25 mouse cellular contexts compared by ENCODE assay signal in the genomic region with DNA sequence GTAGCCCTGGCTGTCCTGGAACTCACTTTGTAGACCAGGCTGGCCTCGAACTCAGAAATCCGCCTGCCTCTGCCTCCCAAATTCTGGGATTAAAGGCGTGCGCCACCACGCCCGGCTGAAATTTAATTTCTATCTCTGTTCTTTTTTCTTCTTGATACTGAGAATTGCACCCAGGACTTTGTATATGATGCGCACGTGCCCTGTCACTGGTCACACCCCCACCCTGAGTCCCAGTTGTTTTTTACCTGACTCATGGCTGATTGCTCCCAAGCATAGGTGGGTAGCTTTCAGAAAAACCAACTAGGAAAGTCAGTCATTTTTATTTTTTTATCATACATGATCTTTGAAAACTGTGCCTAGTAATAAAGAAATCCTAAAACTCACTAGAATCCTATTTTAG. TPM values are rescaled to one million over a fixed set of nuclear protein-coding genes. Genes with fewer than 3 reads are reported as not detected.
DNase-seq lines count a peak whose midpoint lies in the region; ATAC-seq and TF ChIP-seq lines count a peak whose summit lies in the region.
"Had no signal": no experiment of that assay in that cellular context is flagged by ENCODE, and none has a peak within 500 bp of the region (broad histone marks: within the 10 kb centered on the region; RNA-seq: fewer than 3 reads in every experiment).

No protein-coding gene starts in this region.

- in situ Hi-C loops in ES-E14 (cut with MboI; ENCODE audit: low sequenced_read_pairs in 2 of 2, unreplicated experiment in 2 of 2), result no loop called here

- peak overlapping the region; percentile 36; the same call in 1 of the 2 replicates for H3K27ac ChIP-seq in ES-E14 (ENCODE audit: insufficient read depth, low read depth, low read length, poor library complexity, severe bottlenecking)
- H3K27ac ChIP-seq in kidney, embryonic 16.5 days (ENCODE audit: low read length), result no peak overlapping the region

- no peaks in the 10 kb centered on the region for H3K27me3 ChIP-seq in E14TG2a.4 (ENCODE audit: insufficient read depth, low read length)
- no peaks in the 10 kb centered on the region for H3K27me3 ChIP-seq in kidney, embryonic 16.5 days (ENCODE audit: insufficient read depth, low read length)
- H3K27me3 ChIP-seq: CH12.LX, Patski had no signal

- H3K4me1 ChIP-seq in E14TG2a.4 (replicated peaks; ENCODE audit: low read depth, low read length), result peaks cover 73% of the 10 kb centered on the region
- H3K4me1 ChIP-seq in ES-E14 (ENCODE audit: control insufficient read depth in 2 of 2, insufficient read depth in 2 of 2, low read length in 2 of 2, poor library complexity in 1 of 2), result peaks cover 10 to 16% of the 10 kb centered on the region in 2 experiments; a peak in 3 of 4 replicates
- no peaks in the 10 kb centered on the region for H3K4me1 ChIP-seq in kidney, embryonic 16.5 days (ENCODE audit: insufficient read depth, low read length)

- peak overlapping the region; percentile 56; the same call in 1 of the 2 replicates for H3K4me3 ChIP-seq in E14TG2a.4 (replicated peaks; ENCODE audit: low read length)
- no peak overlapping the region for H3K4me3 ChIP-seq in ES-E14 (ENCODE audit: insufficient read depth in 1 of 2, low read depth in 1 of 2, low read length in 2 of 2, poor library complexity in 1 of 2, severe bottlenecking in 1 of 2)
- no peak overlapping the region for H3K4me3 ChIP-seq in kidney, embryonic 16.5 days (ENCODE audit: low read length)

- TF ChIP-seq CTCF in E14TG2a.4 (conservative IDR thresholded peaks at IDR 0.05; ENCODE audit: low read length), result no peak

- no peak for ATAC-seq in kidney, embryonic 16.5 days (ENCODE audit: low FRiP score, low TSS enrichment)
- ATAC-seq: activated CD4-positive, CD25-positive, alpha-beta regulatory T cell, adult 4 months; CD4-positive, CD25-positive, alpha-beta regulatory T cell, adult 4 months; Patski had no signal

- H3K9me3 ChIP-seq in E14TG2a.4 (ENCODE audit: low read length), result no peaks in the 10 kb centered on the region
- no peaks in the 10 kb centered on the region for H3K9me3 ChIP-seq in ES-E14 (ENCODE audit: control insufficient read depth, insufficient read depth, low read depth, low read length)
- no peaks in the 10 kb centered on the region for H3K9me3 ChIP-seq in kidney, embryonic 16.5 days (ENCODE audit: low read length)
- H3K9me3 ChIP-seq: G1E had no signal

- no peak overlapping the region for H3K9ac ChIP-seq in ES-E14 (ENCODE audit: insufficient read depth, low read depth, low read length, poor library complexity, severe bottlenecking)
- H3K9ac ChIP-seq in kidney, embryonic 16.5 days (replicated peaks; ENCODE audit: low read length), result no peak overlapping the region

- 97% methylated on average over 8 of the region's 8 CpGs for WGBS in kidney, embryonic 16.5 days

- H3K4me2 ChIP-seq in kidney, embryonic 16.5 days (replicated peaks; ENCODE audit: low read depth, low read length), result no peak overlapping the region

- DNase-seq in heart, adult 11 months, result peak; percentile 77
- no peak for DNase-seq in heart, adult 18-20 months
- no peak for DNase-seq in ES-E14 (ENCODE audit: low read depth, low spot score)
- DNase-seq in R1 (ENCODE audit: low read depth, low spot score), result peak; percentile 56
- no peak for DNase-seq in cerebellum, adult 9-10 months
- no peak for DNase-seq in urinary bladder, postnatal 25 days (ENCODE audit: low spot score)
- DNase-seq: adrenal gland, adult 2 months; adrenal gland, adult 8-10 months; adrenal gland, postnatal 10 days; adrenal gland, postnatal 14 days; adrenal gland, postnatal 25 days; adrenal gland, postnatal 36 days; B cell, adult 2 months; cerebellum, adult 11 months; cerebellum, adult 11-12 months; cerebellum, adult 18-20 months; cerebellum, adult 2 months; cerebellum, adult 8-10 months had no signal

- H3K36me3 ChIP-seq in E14TG2a.4 (ENCODE audit: insufficient read depth, low read length) (peaks cover 41% of the 10 kb centered on the region), ES-E14 (ENCODE audit: control insufficient read depth, insufficient read depth, low read length, poor library complexity, severe bottlenecking) (peaks cover 7% of the 10 kb centered on the region)
- H3K36me3 ChIP-seq in kidney, embryonic 16.5 days (ENCODE audit: insufficient read depth, low read length), result peaks cover 10% of the 10 kb centered on the region; the same call in 1 of the 2 replicates

TF ChIP-seq in ES-E14, 5 proteins besides CTCF, POLR2A, EP300 and RAD21:
- peak; percentile 43; the same call in 1 of the 2 replicates for TF ChIP-seq ZNF384 (IDR thresholded peaks at IDR 0.05; ENCODE audit: low read depth, low read length)
- no peak for TF ChIP-seq ZC3H11A (IDR thresholded peaks at IDR 0.05; ENCODE audit: borderline replicate concordance, low read depth, low read length)
- no peak for TF ChIP-seq HCFC1 (IDR thresholded peaks at IDR 0.05; ENCODE audit: borderline replicate concordance, insufficient read depth, low read length)
- TF ChIP-seq CHD2 (IDR thresholded peaks at IDR 0.05; ENCODE audit: low read depth, low read length), result no peak
- TF ChIP-seq MAFK (IDR thresholded peaks at IDR 0.05; ENCODE audit: insufficient read depth, low read depth, low read length), result no peak

RNA-seq across cellular contexts. Expression of gene Zbtb44, which starts 40.3 kb away (rescaled TPM):
- total RNA-seq in heart, adult 18-20 months (2021), result 10 to 100 TPM; 30.3 to 35.5 TPM
- total RNA-seq in ES-E14 (2012; rRNA removed), result 33.1 and 33.7 TPM in 2 replicates
- 5.3 and 6.1 TPM in 2 replicates for polyA plus RNA-seq in kidney, embryonic 16.5 days (2015; fragmentation: Nextera tagmentation; extraction: Ambion mirVana)

Comparison
In these comparisons a context has a peak if more than half of its experiments do, and no peak if none do; other contexts are left out.
1. DNase-seq: peak in heart, adult 11 months (single experiment) and R1 (single experiment); none in heart, adult 18-20 months (0 of 2), ES-E14 (single experiment), cerebellum, adult 9-10 months (single experiment) and urinary bladder, postnatal 25 days (single experiment).